Mouse (Mus musculus) small intestine, adult 2 months (tissue): ENCODE measurements around the gene Prmt2.

ENCODE experiments used
- CTCF ChIP-seq: fragments of 200-500 bp; IDR thresholded peaks from 2 replicates; pipeline ENCODE4 v1.5.1; 2012; ENCODE audit warnings: low read depth, mild to moderate bottlenecking, control low read depth, inconsistent platforms, low read length, moderate library complexity, mixed read lengths; ENCODE audit not compliant: insufficient replicate concordance, insufficient read length; ENCODE audit errors: extremely low read depth
- POLR2A ChIP-seq: fragments of 200-500 bp; IDR thresholded peaks from 2 replicates; pipeline ENCODE4 v1.6.1; 2012; ENCODE audit warnings: low read depth, mild to moderate bottlenecking, control low read depth, inconsistent platforms, low read length, moderate library complexity

GRCm38 (mm10) chr10:76247960-76248646, 10.4 kb upstream of the Prmt2 start:
- TF ChIP-seq CTCF = no peak
- no peak for TF ChIP-seq POLR2A
